Mouse (Mus musculus) Patski (cell line): ENCODE data around the gene Gm9918. TPM values are rescaled to one million over a fixed set of nuclear protein-coding genes. Genes with fewer than 3 reads are reported as not detected.

Experiments used
- ATAC-seq: fragments of 100-300 bp; one replicate; pipeline ENCODE4 v1.8.0; 2021
- CTCF ChIA-PET: fragments of 350-600 bp; sonication (Branson Sonifier 250); formaldehyde crosslinking; loops from one replicate; lab custom pipeline; 2022; ENCODE audit warnings: inconsistent platforms; lab: Charles Lee
- POLR2A ChIA-PET: fragments of 350-600 bp; sonication (Branson Sonifier 250); formaldehyde crosslinking; loops from one replicate; lab custom pipeline; 2022; ENCODE audit warnings: antibody characterized with exemption, inconsistent platforms; lab: Charles Lee
- DNase-seq: peaks from one replicate; pipeline ENCODE4 v3.0.0-alpha.2; 2011; ENCODE audit warnings: low read depth, low spot score
- H3K27me3 ChIP-seq: fragments of 371-371 bp; one replicate; pipeline ENCODE4 v1.5.1; 2021
- CTCF ChIP-seq: fragments of 100-300 bp; IDR thresholded peaks from one replicate; pipeline ENCODE4 v1.5.1; 2021
- in situ Hi-C: fragments of 300-500 bp; cut with MboI; formaldehyde crosslinking; loops from 3 replicates; pipeline ENCODE4 v1.11.1; 2018; ENCODE audit warnings: low pct_unique_long_range_greater_than_20kb, mixed read lengths
- polyA plus RNA-seq: library from polyadenylated mRNA; unstranded; gene quantifications from one replicate; pipeline ENCODE4 v1.2.3, GENCODE M21; 2021

Gm9918 gene
- polyA plus RNA-seq, 1 experiment from 2014 or later: 0.03 TPM

GRCm38 (mm10) chr15:102235371-102236027, 34.9 kb upstream of the Gm9918 start:
- ChIA-PET POLR2A (interaction anchor here (0.6 to 1.8 kb wide), 2 partner anchors 10 to 83 kb away, joined by 5 to 6 read pairs; no protein-coding TSS in a partner anchor), CTCF (interaction anchor here (0.8 to 1.6 kb wide), 3 partner anchors 11 to 79 kb away, joined by 3 to 4 read pairs (median 3); no protein-coding TSS in a partner anchor)
- TF ChIP-seq CTCF: no peak
- in situ Hi-C loops: loop anchor here (5.0 kb wide), 1 partner anchor 37 kb away; the partner anchor contains the start of gene Gm9918
- no peaks in the 10 kb centered on the region for H3K27me3 ChIP-seq
- DNase-seq (no peak), ATAC-seq (peak; percentile 12)

- in situ Hi-C loops: loop anchor here (5.0 kb wide), 1 partner anchor 34 kb away; the partner anchor contains the start of gene Gm9918
- ATAC-seq (no peak), DNase-seq (no peak)
- ChIA-PET POLR2A (interaction anchor here (0.5 to 1.3 kb wide), 2 partner anchors 17 to 40 kb away, joined by 3 to 4 read pairs; partner anchors contain the start of gene Mfsd5), CTCF (interaction anchor here (0.6 to 2.2 kb wide), 3 partner anchors 40 to 72 kb away, joined by 3 to 8 read pairs (median 5); partner anchors contain the start of gene Mfsd5)
- H3K27me3 ChIP-seq: no peaks in the 10 kb centered on the region
- TF ChIP-seq CTCF: no peak
These were observed 31.7 kb upstream of the Gm9918 start for GRCm38 (mm10) chr15:102238543-102239259.

- in situ Hi-C loops: loop anchor here (5.0 kb wide), 1 partner anchor 33 kb away; the partner anchor contains the start of gene Gm9918
- no peak for TF ChIP-seq CTCF
- DNase-seq: no peak
- no peaks in the 10 kb centered on the region for H3K27me3 ChIP-seq
- no peak for ATAC-seq
- ChIA-PET POLR2A (interaction anchor here (0.5 to 1.3 kb wide), 2 partner anchors 16 to 40 kb away, joined by 3 to 4 read pairs; partner anchors contain the start of gene Mfsd5), CTCF (interaction anchor here (0.6 to 2.2 kb wide), 6 partner anchors 39 to 72 kb away, joined by 3 to 8 read pairs (median 4); partner anchors contain the start of gene Mfsd5)
These were observed 31.1 kb upstream of the Gm9918 start for GRCm38 (mm10) chr15:102239260-102239590.

- ATAC-seq: no peak
- no peak for TF ChIP-seq CTCF
These were observed 30.5 kb upstream of the Gm9918 start for GRCm38 (mm10) chr15:102239851-102240250.

GRCm38 (mm10) chr15:102240607-102241006, 29.8 kb upstream of the Gm9918 start:
- no peak for TF ChIP-seq CTCF
- DNase-seq: no peak
- CTCF ChIA-PET: interaction anchor here (1.0 to 2.2 kb wide), 3 partner anchors 38 to 75 kb away, joined by 3 to 8 read pairs (median 3); partner anchors contain the start of gene Mfsd5

More at GRCm38 (mm10) chr15:102239851-102240250, 30.5 kb upstream of the Gm9918 start:
- no peaks in the 10 kb centered on the region for H3K27me3 ChIP-seq
- POLR2A ChIA-PET: interaction anchor here (1.1 to 1.3 kb wide), 2 partner anchors 39 kb away, joined by 3 to 4 read pairs; partner anchors contain the start of gene Mfsd5
- in situ Hi-C loops: loop anchor here (5.0 kb wide), 1 partner anchor 32 kb away; the partner anchor contains the start of gene Gm9918
- CTCF ChIA-PET: interaction anchor here (0.7 to 2.2 kb wide), 7 partner anchors 34 to 73 kb away, joined by 3 to 8 read pairs (median 4); partner anchors contain the start of gene Mfsd5
- DNase-seq: no peak

GRCm38 (mm10) chr15:102242404-102243228, 27.7 kb upstream of the Gm9918 start:
- CTCF ChIA-PET: interaction anchor here (1.8 kb wide), 1 partner anchor 52 kb away, joined by 5 read pairs; no protein-coding TSS in a partner anchor
- no peaks in the 10 kb centered on the region for H3K27me3 ChIP-seq
- ATAC-seq (no peak), DNase-seq (no peak)
- no peak for TF ChIP-seq CTCF
- POLR2A ChIA-PET: interaction anchor here (0.6 kb wide), 2 partner anchors 56 kb away, joined by 4 to 5 read pairs; no protein-coding TSS in a partner anchor
- in situ Hi-C loops: no loop called here

More at GRCm38 (mm10) chr15:102240607-102241006, 29.8 kb upstream of the Gm9918 start:
- POLR2A ChIA-PET: interaction anchor here (1.1 kb wide), 1 partner anchor 38 kb away, joined by 3 read pairs; the partner anchor contains the start of gene Mfsd5
- no peaks in the 10 kb centered on the region for H3K27me3 ChIP-seq
- no peak for ATAC-seq
- in situ Hi-C loops: no loop called here

- in situ Hi-C loops: no loop called here
- ATAC-seq (no peak), DNase-seq (no peak)
- ChIA-PET POLR2A (interaction anchor here (0.6 kb wide), 1 partner anchor 57 kb away, joined by 5 read pairs; no protein-coding TSS in a partner anchor), CTCF (no interaction called here)
- no peak for TF ChIP-seq CTCF
- H3K27me3 ChIP-seq: no peaks in the 10 kb centered on the region
These were observed 26.9 kb upstream of the Gm9918 start for GRCm38 (mm10) chr15:102243229-102244190.
